Mouse (Mus musculus) stomach, postnatal 0 days (tissue): Measurements from ENCODE around the gene Nxpe5. TPM values are rescaled to one million over a fixed set of nuclear protein-coding genes. Genes with fewer than 3 reads are reported as not detected.

Experiments used
- ATAC-seq: fragments of 200-750 bp; cut with Nextera tagmentation; 2 replicates; pipeline ENCODE4 v1.8.0; 2017; ENCODE audit not compliant: low FRiP score, low TSS enrichment
- DNase-seq: peaks from one replicate; pipeline ENCODE4 v3.0.0-alpha.2; 2016; ENCODE audit warnings: low spot score
- H3K27ac ChIP-seq: fragments of 300-500 bp; sonication (generic); replicated peaks from 2 replicates; pipeline ENCODE4 v1.5.1; 2014; ENCODE audit warnings: mild to moderate bottlenecking, control low read depth
- H3K27me3 ChIP-seq: fragments of 300-500 bp; sonication (generic); 2 replicates; pipeline ENCODE4 v1.6.1; 2014; ENCODE audit warnings: low read length; ENCODE audit not compliant: control insufficient read depth, insufficient read depth
- H3K36me3 ChIP-seq: fragments of 300-500 bp; sonication (generic); 2 replicates; pipeline ENCODE4 v1.6.1; 2014; ENCODE audit warnings: low read length, mixed read lengths; ENCODE audit not compliant: control insufficient read depth, insufficient read depth
- H3K4me1 ChIP-seq: fragments of 300-500 bp; sonication (generic); replicated peaks from 2 replicates; pipeline ENCODE4 v1.6.1; 2014; ENCODE audit warnings: antibody characterized with exemption; ENCODE audit not compliant: control insufficient read depth, insufficient read depth
- H3K4me2 ChIP-seq: fragments of 300-500 bp; sonication (generic); replicated peaks from 2 replicates; pipeline ENCODE4 v1.6.1; 2014; ENCODE audit warnings: low read depth, mild to moderate bottlenecking, control low read depth, moderate library complexity
- H3K4me3 ChIP-seq: fragments of 300-500 bp; sonication (generic); 2 replicates; pipeline ENCODE4 v1.5.1; 2014; ENCODE audit warnings: low read depth, low read length, control low read depth
- H3K9ac ChIP-seq: fragments of 300-500 bp; sonication (generic); 2 replicates; pipeline ENCODE4 v1.6.1; 2014; ENCODE audit warnings: mild to moderate bottlenecking, low read length, control low read depth, mixed read lengths
- H3K9me3 ChIP-seq: fragments of 300-500 bp; sonication (generic); 2 replicates; pipeline ENCODE4 v1.6.1; 2016; ENCODE audit warnings: low read length; ENCODE audit not compliant: control insufficient read depth
- CTCF ChIP-seq: IDR thresholded peaks from 2 replicates; pipeline ENCODE4 v1.5.1; 2016; ENCODE audit warnings: antibody characterized with exemption, low read depth, mild to moderate bottlenecking, moderate library complexity
- EP300 ChIP-seq: optimal IDR thresholded peaks from 2 replicates; pipeline ENCODE3; 2016; ENCODE audit warnings: antibody characterized with exemption
- WGBS: fragments of 180-500 bp; shearing (Covaris S2); extraction: QIAGEN DNeasy Blood & Tissue Kit; methylation state at CpG from one replicate; pipeline ENCODE4 v1.1.7; 2014; 5-methylcytosine and 5-hydroxymethylcytosine counted together
- polyA plus RNA-seq: library from polyadenylated mRNA; unstranded; fragments of >200 nt; fragmentation: Nextera tagmentation; extraction: Ambion mirVana; gene quantifications from 2 replicates; pipeline ENCODE4 v1.2.1, GENCODE M21; 2015

Nxpe5 gene
- polyA plus RNA-seq, 1 experiment from 2014 or later = 0.10 TPM

DNA sequence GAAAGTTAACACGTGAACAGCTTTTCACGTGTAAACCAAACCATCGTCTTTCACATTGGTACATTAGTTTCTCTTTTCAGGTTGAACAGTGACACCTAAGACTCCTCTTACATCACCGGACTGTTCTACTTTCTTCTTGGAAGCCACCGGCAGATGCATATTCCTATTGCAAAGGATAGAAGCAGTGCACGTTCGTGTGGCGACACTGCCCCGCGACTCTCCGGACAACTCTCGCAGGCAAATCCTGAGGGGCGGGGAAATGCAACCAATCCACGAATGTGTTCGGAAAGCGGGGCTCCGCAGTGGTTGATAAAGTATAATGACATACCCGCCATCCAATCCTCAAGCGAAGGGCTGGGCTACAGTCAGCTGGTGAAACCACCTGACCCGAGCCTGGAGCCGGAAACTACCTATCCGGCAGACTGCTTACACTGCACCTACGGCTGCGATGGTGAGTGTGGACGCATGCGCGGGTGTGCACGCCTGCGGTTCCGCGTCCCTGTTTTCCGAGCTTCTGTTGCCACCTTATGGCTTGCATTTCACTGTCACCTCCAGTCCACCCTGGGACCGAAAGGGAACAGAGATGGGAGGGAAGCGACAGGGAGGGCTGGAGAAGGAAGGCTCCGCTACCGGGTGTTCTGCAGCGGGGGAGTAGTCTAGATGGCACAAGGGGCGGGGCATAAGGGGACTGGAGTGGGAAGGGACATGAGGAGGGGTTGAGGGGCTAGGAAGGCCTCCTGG is 29.8 kb downstream of the Nxpe5 start, which contains the start of gene Lamtor4:
Lamtor4 (plus strand) TSS at position 130 of the 741 bp plus-strand sequence.
- no peaks in the 10 kb centered on the region for H3K9me3 ChIP-seq
- H3K4me1 ChIP-seq = 0 out of 2 replicates have a peak, but pooled peaks cover 5% of the 10 kb centered on the region
- WGBS = under 1% methylated on average over 38 of the region's 38 CpGs
- peak within 1 kb of the TSS; percentile 84 for H3K4me2 ChIP-seq
- no peak for TF ChIP-seq EP300
- peak; percentile 33 for TF ChIP-seq CTCF
- peak; percentile 95 for DNase-seq
- H3K27ac ChIP-seq = peak within 1 kb of the TSS; percentile 78
- H3K27me3 ChIP-seq = no peaks in the 10 kb centered on the region
- H3K4me3 ChIP-seq = peak within 1 kb of the TSS; percentile 74
- peak within 1 kb of the TSS; percentile 70 for H3K9ac ChIP-seq
- peaks cover 10% of the 10 kb centered on the region; the same call in 1 of the 2 replicates for H3K36me3 ChIP-seq
- peak; percentile 100 for ATAC-seq

DNA sequence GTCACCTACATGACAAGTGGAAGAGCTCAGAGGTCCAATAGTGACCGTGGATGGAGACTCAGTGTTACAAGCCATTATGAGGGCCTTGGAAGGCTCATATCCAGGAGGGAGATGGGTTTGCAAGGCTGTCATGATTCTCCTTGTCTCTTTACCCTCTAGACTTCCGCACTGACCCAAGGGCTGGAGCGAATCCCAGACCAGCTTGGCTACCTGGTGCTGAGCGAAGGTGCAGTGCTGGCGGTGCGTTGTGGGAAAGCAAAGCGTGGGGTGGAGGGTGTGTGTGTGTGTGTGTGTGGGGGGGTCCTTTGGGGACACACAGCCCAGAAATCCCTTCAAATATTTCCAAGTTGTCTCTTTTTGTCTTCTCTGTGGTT is 30.4 kb downstream of the Nxpe5 start:
- WGBS = 12% methylated on average over 7 of the region's 7 CpGs
- no peak for DNase-seq
- H3K27ac ChIP-seq = peak overlapping the region; percentile 78
- H3K27me3 ChIP-seq = no peaks in the 10 kb centered on the region
- ATAC-seq = 0 out of 2 replicates have a peak, but pooled peaks have one; percentile 2
- 0 out of 2 replicates have a peak, but pooled peaks cover 5% of the 10 kb centered on the region for H3K4me1 ChIP-seq
- peak overlapping the region; percentile 70 for H3K9ac ChIP-seq
- peak overlapping the region; percentile 84 for H3K4me2 ChIP-seq
- no peak for TF ChIP-seq CTCF
- no peak for TF ChIP-seq EP300
- peak overlapping the region; percentile 74 for H3K4me3 ChIP-seq
- peaks cover 10% of the 10 kb centered on the region; the same call in 1 of the 2 replicates for H3K36me3 ChIP-seq
- no peaks in the 10 kb centered on the region for H3K9me3 ChIP-seq

DNA sequence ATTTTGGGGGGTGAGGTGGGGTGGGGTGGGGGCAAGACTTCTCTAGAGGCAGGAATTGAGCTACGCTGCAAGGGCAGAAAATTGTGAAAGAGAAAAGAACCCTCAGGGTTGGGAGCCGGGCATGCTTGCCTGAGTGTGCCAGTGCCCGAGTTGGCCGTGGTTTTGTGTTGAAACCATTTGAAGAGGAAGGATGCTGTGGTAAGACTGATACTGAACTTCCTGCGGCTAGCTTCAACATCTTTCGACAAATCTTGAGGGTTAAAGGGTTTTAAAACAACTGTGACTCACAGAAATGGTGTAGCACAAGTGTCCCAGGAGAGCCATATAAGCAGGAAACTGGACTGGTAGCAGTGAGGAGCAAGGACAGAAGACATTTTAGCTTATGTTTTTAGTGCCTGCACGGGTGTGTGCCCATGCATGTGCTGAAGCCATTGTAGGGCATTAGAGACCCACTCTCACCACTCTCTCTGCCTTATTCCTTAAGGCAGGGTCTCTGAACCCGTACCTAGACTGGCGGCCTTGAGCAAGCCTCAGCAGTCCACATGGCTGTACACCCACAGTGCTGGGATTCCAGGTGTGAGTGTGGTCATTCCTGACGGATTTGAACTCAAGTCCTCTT is 31.4 kb downstream of the Nxpe5 start:
- Histone ChIP-seq H3K36me3 (peaks cover 10% of the 10 kb centered on the region; the same call in 1 of the 2 replicates), H3K9me3 (no peaks in the 10 kb centered on the region), H3K9ac (no peak overlapping the region), H3K27ac (no peak overlapping the region), H3K4me2 (no peak overlapping the region), H3K27me3 (no peaks in the 10 kb centered on the region), H3K4me1 (0 out of 2 replicates have a peak, but pooled peaks cover 5% of the 10 kb centered on the region), H3K4me3 (no peak overlapping the region)
- DNase-seq (no peak), ATAC-seq (no peak)
- 89% methylated on average over 10 of the region's 10 CpGs for WGBS
- TF ChIP-seq CTCF (no peak), EP300 (no peak)

DNA sequence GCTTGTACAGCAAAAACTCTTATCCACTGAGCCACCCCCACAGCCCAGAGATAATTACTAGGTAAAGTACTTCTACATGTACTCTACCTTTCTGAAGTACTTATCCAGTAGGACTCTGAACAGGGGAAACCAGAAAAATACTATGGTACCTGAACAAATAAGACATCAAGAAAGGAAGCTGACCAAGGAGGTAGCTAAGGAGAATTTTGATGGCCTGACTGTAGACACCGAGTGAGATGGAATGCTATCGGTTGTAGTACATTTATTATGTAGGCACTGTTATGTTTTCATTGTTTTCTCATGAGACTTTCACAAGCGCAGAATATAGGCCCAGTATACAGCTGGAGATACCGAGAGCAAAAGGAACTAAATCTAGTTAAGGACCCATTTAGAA is 31.9 kb downstream of the Nxpe5 start:
- Histone ChIP-seq H3K4me3 (no peak overlapping the region), H3K36me3 (peaks cover 10% of the 10 kb centered on the region; the same call in 1 of the 2 replicates), H3K9me3 (no peaks in the 10 kb centered on the region), H3K4me2 (no peak overlapping the region), H3K27me3 (no peaks in the 10 kb centered on the region), H3K27ac (no peak overlapping the region), H3K9ac (no peak overlapping the region), H3K4me1 (0 out of 2 replicates have a peak, but pooled peaks cover 5% of the 10 kb centered on the region)
- no peak for ATAC-seq
- DNase-seq = no peak
- TF ChIP-seq EP300 (no peak), CTCF (no peak)
- WGBS = 90% methylated on average over 4 of the region's 4 CpGs

DNA sequence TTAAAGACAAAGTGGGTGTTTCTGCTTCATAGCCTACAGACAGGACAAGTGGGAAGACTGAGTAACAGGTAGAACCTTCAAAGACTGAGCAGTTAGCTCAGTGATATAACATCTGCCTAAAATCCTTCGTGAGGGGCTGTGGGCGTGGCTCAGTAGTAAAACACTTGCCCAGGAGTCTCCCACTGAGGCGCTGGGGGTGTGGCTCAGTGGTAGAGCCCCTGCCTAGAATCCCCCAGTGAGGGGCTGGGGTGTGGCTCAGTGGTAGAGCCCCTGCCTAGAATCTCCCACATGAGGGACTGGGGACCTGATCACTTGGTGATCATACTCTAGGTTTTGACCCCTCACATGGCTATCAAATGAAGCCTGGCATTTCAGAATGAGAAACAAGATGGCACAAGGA is 32.4 kb downstream of the Nxpe5 start:
- H3K9me3 ChIP-seq = no peaks in the 10 kb centered on the region
- DNase-seq (no peak), ATAC-seq (no peak)
- no peak overlapping the region for H3K4me3 ChIP-seq
- 0 out of 2 replicates have a peak, but pooled peaks cover 5% of the 10 kb centered on the region for H3K4me1 ChIP-seq
- H3K4me2 ChIP-seq = no peak overlapping the region
- H3K27ac ChIP-seq = no peak overlapping the region
- H3K27me3 ChIP-seq = no peaks in the 10 kb centered on the region
- H3K36me3 ChIP-seq = peaks cover 10% of the 10 kb centered on the region; the same call in 1 of the 2 replicates
- TF ChIP-seq EP300 (no peak), CTCF (no peak)
- H3K9ac ChIP-seq = no peak overlapping the region
- 73% methylated on average over 3 of the region's 3 CpGs for WGBS
